Mouse (Mus musculus) CD4-positive naive resting alpha-beta T cell, adult 57 days (primary cell): Measurements from ENCODE around the gene Gm12666. TPM values are rescaled to one million over a fixed set of nuclear protein-coding genes. Genes with fewer than 3 reads are reported as not detected.

ENCODE experiments used
- total RNA-seq: library from RNA; stranded (reverse); gene quantifications from one replicate; pipeline ENCODE4 v1.2.4, GENCODE M21; 2023

Gm12666 gene
- total RNA-seq, result 4.4 TPM

GRCm38 (mm10) chr4:92191649-92192048, at the start of gene Gm12666:
Gene Gm12666, minus strand, starts transcription at chr4:92191749.

GRCm38 (mm10) chr4:92147134-92147533, 44.4 kb downstream of the Gm12666 start, which contains the start of gene Izumo3:
Gene Izumo3, minus strand, starts transcription at chr4:92147234.

Other genes with a start within 250 kb of the Gm12666 start
- not detected for gene Izumo3, start 44.5 kb downstream of the Gm12666 start, total RNA-seq